Mouse (Mus musculus) brain, embryonic 14.5 days (tissue): ENCODE results near the gene Peli2. TPM values are rescaled to one million over a fixed set of nuclear protein-coding genes. Genes with fewer than 3 reads are reported as not detected.

Source experiments
- DNase-seq: peaks from one replicate; pipeline ENCODE4 v3.0.0-alpha.2; 2011; ENCODE audit warnings: low read depth
- CTCF ChIP-seq: fragments of 200-500 bp; IDR thresholded peaks from 2 replicates; pipeline ENCODE4 v1.5.1; 2012; ENCODE audit warnings: inconsistent platforms, mild to moderate bottlenecking, moderate library complexity, borderline replicate concordance; ENCODE audit not compliant: insufficient read depth, insufficient read length; ENCODE audit errors: extremely low read depth
- POLR2A ChIP-seq: fragments of 200-500 bp; IDR thresholded peaks from 2 replicates; pipeline ENCODE4 v1.6.1; 2012; ENCODE audit warnings: mild to moderate bottlenecking, inconsistent platforms, borderline replicate concordance; ENCODE audit not compliant: poor library complexity, insufficient read depth, insufficient read length, severe bottlenecking; ENCODE audit errors: extremely low read depth
- polyA plus RNA-seq: library from polyadenylated mRNA; depleted of rRNA; stranded (reverse); fragments of >200 nt; gene quantifications from 2 replicates; pipeline ENCODE4 v1.2.3, GENCODE M21; 2012

Peli2 gene
- polyA plus RNA-seq, 1 experiment: 18.0 TPM

GRCm38 (mm10) chr14:48099354-48099753 lies 21.3 kb upstream of the Peli2 start:
- peak; percentile 60 for DNase-seq
- no peak for TF ChIP-seq POLR2A
- TF ChIP-seq CTCF: no peak

GRCm38 (mm10) chr14:48106453-48106852 lies 14.2 kb upstream of the Peli2 start:
- no peak for DNase-seq
- TF ChIP-seq POLR2A (no peak), CTCF (no peak)

- TF ChIP-seq CTCF (no peak), POLR2A (no peak)
- DNase-seq: peak; percentile 56
Observed at GRCm38 (mm10) chr14:48117986-48118385, 2.6 kb upstream of the Peli2 start.

- TF ChIP-seq CTCF: no peak
- no peak for TF ChIP-seq POLR2A
- peak; percentile 92 for DNase-seq
Observed at GRCm38 (mm10) chr14:48119012-48119647, 1.5 kb upstream of the Peli2 start.

DNA sequence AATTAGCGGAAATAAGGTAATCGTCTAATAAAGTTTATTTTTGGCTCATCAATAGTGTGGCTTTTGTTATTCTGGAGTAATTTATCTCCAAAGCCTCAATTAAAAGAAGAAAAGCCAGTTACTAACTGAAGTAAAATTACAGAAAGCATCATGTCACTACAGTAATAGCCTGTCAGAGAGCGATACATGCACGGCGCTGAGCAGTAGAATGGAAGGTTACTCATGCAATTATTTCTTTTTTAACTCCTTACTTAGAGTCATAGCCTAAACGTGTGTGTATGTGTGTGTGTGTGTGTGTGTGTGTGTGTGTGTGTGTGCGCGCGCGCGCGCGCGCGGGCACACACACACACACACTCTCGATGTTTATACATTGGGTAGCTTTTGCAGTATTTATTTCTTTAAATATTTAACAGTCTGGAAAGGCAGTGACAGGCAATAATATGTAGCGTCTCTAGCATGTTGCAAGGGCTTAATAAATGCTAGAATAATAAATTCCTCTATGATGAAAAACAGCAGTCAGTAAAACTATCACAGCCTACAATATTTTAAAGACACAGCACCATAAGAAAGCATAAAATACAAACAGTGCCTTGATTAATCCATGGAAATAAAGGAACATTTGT lies 864 bp upstream of the Peli2 start:
- DNase-seq: peak; percentile 73
- TF ChIP-seq CTCF: no peak
- TF ChIP-seq POLR2A: no peak

GRCm38 (mm10) chr14:48120443-48120751 lies 226 bp upstream of the Peli2 start:
- TF ChIP-seq POLR2A (no peak), CTCF (no peak)
- DNase-seq: no peak

- peak; percentile 72 for DNase-seq
- no peak for TF ChIP-seq POLR2A
- no peak for TF ChIP-seq CTCF
Observed at GRCm38 (mm10) chr14:48121529-48122517, 1.2 kb downstream of the Peli2 start.

DNA sequence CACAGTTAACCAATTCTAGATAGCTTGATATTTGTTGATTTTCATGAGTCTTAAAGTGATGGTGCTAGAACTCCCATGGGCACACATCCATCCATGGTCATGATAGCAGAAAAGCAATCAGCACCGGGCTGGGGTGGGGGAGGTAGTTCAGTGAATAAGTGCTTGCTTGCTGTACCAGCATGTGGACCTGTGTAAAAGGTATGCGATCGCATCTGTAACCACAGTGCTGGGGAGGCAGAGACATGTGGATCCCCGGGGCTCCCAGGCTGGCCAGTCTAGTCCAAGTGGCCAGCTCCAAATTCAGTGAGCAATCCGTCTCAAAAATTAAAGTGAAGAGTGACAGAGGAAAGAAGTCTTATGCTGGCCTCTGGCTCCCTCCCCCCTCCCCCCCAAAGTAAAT lies 3.4 kb downstream of the Peli2 start:
- TF ChIP-seq POLR2A: no peak
- TF ChIP-seq CTCF: no peak

DNA sequence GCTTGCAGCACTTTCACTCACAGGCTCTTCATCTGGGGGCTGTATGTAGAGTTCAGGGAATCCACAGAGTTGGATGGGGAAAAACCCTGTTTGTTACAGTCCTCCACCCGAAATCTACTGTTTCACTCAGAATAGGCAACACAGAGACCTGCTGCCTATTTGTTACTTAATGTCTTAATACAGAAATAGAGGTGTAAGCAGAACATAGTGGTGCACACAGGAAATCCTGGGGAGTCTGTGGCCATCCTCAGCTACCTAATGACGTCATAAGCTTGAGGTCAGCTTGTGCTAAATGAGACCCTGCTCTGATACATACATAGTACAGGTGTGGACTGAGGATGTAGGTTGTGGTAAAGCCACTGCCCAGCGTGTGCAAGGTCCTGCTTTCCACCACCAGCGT lies 4.2 kb downstream of the Peli2 start:
- DNase-seq: no peak
- TF ChIP-seq CTCF: no peak
- TF ChIP-seq POLR2A: no peak

More for the DNA sequence above, 3.4 kb downstream of the Peli2 start:
- DNase-seq: no peak

DNA sequence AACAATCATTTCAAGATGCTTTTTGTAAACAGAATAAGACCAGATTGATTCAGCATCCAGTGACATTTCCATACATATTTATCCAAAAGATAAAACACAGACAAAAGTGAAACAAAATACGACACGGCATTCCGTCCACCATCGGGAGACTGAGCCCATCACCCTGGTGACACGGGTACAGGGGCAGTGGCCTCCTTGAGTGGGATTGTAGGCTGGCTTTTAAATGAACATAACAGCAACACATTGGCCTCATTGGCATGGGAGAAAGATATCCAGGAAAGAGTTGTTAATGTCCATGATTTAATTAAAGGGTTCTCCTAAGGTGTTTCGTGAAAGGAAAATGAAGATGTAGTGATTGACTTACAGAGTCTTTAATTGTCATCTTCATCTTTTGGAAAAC lies 5.3 kb downstream of the Peli2 start:
- TF ChIP-seq CTCF (no peak), POLR2A (no peak)
- DNase-seq: no peak

DNA sequence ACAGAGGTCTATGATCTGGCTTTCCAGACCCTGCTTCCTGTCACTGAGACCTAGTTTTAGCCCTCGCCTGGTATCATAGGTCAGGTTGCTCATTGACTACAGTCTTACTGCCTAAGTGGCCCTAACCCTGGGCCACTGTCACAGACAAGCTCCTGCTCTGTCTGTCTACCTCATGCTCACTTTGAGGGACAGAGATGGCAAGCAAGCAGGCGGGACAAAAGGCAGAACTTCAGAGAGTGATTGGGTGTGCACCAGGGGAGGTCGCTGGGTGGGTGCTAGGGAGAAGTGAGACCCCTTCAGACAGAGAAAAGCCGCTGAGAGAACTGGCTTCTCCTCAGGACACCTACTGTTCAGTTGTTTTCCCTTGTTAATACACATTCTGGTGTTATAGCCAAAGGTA lies 6.3 kb downstream of the Peli2 start:
- no peak for DNase-seq
- TF ChIP-seq CTCF: no peak
- no peak for TF ChIP-seq POLR2A
